Mouse (Mus musculus) spleen, adult 2 months (tissue): Measurements from ENCODE around the gene Hist1h2bj. TPM values are rescaled to one million over a fixed set of nuclear protein-coding genes. Genes with fewer than 3 reads are reported as not detected.

ENCODE experiments used
- DNase-seq, 2 experiments: peaks; one replicate each; pipeline versions ENCODE4 v3.0.0 to v3.0.0-alpha.2; 2012 to 2021; ENCODE audit warnings: low spot score in 2 of 2, low read depth in 1 of 2
- H3K27ac ChIP-seq: fragments of 200-500 bp; 2 replicates; pipeline ENCODE4 v1.5.1; 2012; ENCODE audit warnings: low read length, inconsistent platforms; ENCODE audit not compliant: insufficient read depth
- H3K27me3 ChIP-seq: fragments of 200-500 bp; 2 replicates; pipeline ENCODE4 v1.6.1; 2012; ENCODE audit warnings: mild to moderate bottlenecking, moderate library complexity, low read length, inconsistent platforms; ENCODE audit not compliant: control insufficient read depth, insufficient read depth
- H3K36me3 ChIP-seq: fragments of 200-500 bp; 2 replicates; pipeline ENCODE4 v1.6.1; 2012; ENCODE audit warnings: mild to moderate bottlenecking, low read length, inconsistent platforms; ENCODE audit not compliant: control insufficient read depth, insufficient read depth
- H3K4me1 ChIP-seq: fragments of 200-500 bp; 2 replicates; pipeline ENCODE4 v1.6.1; 2011; ENCODE audit warnings: inconsistent platforms; ENCODE audit not compliant: control insufficient read depth, insufficient read depth, insufficient read length
- H3K4me3 ChIP-seq: fragments of 200-500 bp; 2 replicates; pipeline ENCODE4 v1.5.1; 2011; ENCODE audit warnings: mild to moderate bottlenecking, inconsistent platforms; ENCODE audit not compliant: insufficient read depth, insufficient read length; ENCODE audit errors: extremely low read depth
- CTCF ChIP-seq: fragments of 200-500 bp; IDR thresholded peaks from 2 replicates; pipeline ENCODE4 v1.5.1; 2011; ENCODE audit warnings: mild to moderate bottlenecking, inconsistent platforms; ENCODE audit not compliant: insufficient read depth, insufficient read length, insufficient replicate concordance; ENCODE audit errors: extremely low read depth
- POLR2A ChIP-seq: fragments of 200-500 bp; IDR thresholded peaks from 2 replicates; pipeline ENCODE4 v1.6.1; 2011; ENCODE audit warnings: low read depth, low read length, inconsistent platforms
- WGBS: fragments of 180-500 bp; shearing (Covaris S2); methylation state at CpG from one replicate; pipeline ENCODE4 v1.1.7; 2018; 5-methylcytosine and 5-hydroxymethylcytosine counted together
- polyA plus RNA-seq: library from polyadenylated mRNA; depleted of rRNA; stranded (reverse); fragments of >200 nt; gene quantifications from 2 replicates; pipeline ENCODE4 v1.2.3, GENCODE M21; 2012

Hist1h2bj gene
- polyA plus RNA-seq, 1 experiment = 21.8 TPM

- no peak for DNase-seq
- H3K27me3 ChIP-seq = peaks cover 7% of the 10 kb centered on the region
- no peak overlapping the region for H3K27ac ChIP-seq
- H3K4me3 ChIP-seq = no peak overlapping the region
- no peaks in the 10 kb centered on the region for H3K36me3 ChIP-seq
- no peak for TF ChIP-seq POLR2A
- TF ChIP-seq CTCF = no peak
- 15% methylated on average over 13 of the region's 13 CpGs for WGBS
- peaks cover 6% of the 10 kb centered on the region; the same call in 1 of the 2 replicates for H3K4me1 ChIP-seq
Observed at GRCm38 (mm10) chr13:22013716-22014115, 29.3 kb upstream of the Hist1h2bj start.

GRCm38 (mm10) chr13:22014411-22014845, 28.6 kb upstream of the Hist1h2bj start:
- no peak overlapping the region for H3K27ac ChIP-seq
- peaks cover 6% of the 10 kb centered on the region; the same call in 1 of the 2 replicates for H3K4me1 ChIP-seq
- TF ChIP-seq POLR2A (no peak), CTCF (no peak)
- peaks cover 5% of the 10 kb centered on the region for H3K27me3 ChIP-seq
- no peaks in the 10 kb centered on the region for H3K36me3 ChIP-seq
- peak overlapping the region; percentile 6; the same call in 1 of the 2 replicates for H3K4me3 ChIP-seq
- 9% methylated on average over 17 of the region's 17 CpGs for WGBS
- no peak for DNase-seq

DNA sequence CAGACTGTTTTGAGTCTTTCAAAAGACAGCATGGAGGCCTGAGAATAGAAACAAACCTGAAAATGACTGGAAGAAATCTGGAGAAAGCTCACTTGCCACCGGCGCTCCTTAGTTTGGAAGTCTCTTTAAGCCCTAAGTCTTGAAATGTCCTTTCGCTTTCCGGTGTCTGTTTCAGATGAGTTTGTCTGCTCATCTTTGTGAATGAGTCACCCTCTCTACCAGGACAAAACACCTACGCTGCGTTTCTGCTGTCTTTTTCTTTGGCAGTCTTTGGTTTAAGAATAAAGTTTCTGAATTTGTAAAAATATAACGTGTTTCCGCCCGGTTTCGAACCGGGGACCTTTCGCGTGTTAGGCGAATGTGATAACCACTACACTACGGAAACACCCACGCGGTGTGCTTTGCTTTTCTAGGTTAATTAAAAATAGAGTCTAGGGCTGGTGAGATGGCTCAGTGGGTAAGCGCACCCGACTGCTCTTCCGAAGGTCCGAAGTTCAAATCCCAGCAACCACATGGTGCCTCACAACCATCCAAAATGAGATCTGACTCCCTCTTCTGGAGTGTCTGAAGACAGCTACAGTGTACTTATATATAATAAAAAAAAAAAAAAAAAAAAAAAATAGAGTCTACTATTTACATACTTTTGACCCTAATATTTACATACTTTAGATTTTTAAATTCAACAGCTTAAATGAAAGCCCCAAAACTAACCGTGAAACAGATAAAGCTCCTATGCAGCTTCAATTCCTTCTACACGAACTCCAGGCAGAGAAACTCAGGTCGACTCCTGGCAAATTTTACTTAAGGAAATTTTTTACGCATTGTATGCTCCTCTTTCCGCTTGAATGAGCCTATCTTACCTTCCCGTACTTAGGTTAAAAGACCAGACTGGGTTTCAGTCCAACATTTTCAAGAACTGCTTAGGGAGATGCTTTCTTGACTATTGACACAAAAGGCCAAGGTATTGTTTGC, 27.2 kb upstream of the Hist1h2bj start:
- Histone ChIP-seq H3K27ac (no peak overlapping the region), H3K4me3 (no peak overlapping the region), H3K4me1 (peaks cover 6% of the 10 kb centered on the region; the same call in 1 of the 2 replicates), H3K36me3 (no peaks in the 10 kb centered on the region), H3K27me3 (peaks cover 7% of the 10 kb centered on the region)
- no peak for TF ChIP-seq CTCF
- no peak for TF ChIP-seq POLR2A
- DNase-seq = peak; percentile 60 to 87
- WGBS = 16% methylated on average over 27 of the region's 27 CpGs

DNA sequence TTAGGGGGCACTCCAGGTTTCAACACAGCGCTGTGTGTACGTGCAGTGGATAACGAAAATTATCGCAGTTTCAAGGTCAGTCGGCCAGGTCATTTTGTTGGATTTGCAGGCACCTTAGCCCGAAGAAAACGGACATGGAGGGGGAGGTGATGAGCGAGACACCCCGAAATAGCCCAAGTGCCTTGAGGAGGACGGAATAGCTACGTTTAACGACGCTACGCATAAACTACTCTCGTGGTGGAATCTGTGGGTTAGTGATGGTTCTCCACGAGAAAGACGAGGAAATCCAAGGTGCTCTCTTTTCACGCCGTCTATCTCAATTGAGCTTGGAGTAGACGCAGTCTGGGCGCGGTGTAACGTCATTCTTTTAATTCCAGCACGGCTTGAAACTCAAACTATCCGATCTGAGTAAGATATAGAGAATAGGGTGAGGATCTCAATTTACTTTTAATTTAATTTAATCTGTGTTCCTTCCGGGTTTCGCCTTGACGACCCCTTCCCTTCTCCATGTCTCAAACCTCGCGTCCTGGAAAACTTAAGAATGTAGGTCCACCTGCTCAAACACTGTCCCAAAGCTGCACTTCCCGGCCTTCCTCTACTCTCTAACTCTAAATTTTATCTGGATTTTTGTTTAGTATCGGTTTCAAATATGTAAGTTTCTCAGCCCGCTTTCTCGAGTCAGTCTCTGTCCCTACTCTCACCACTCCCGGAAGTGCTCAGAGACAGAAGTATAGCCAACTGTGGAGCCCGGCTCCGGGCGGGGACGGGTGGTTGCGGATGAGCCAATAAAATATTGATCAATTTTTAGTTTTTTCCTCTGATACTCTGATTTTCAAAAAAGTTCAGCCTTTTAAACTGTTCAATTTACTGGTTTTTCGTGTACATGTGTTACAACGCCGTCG, 22.8 kb upstream of the Hist1h2bj start:
- TF ChIP-seq CTCF (no peak), POLR2A (no peak)
- H3K36me3 ChIP-seq = no peaks in the 10 kb centered on the region
- H3K27me3 ChIP-seq = 0 out of 2 replicates have a peak, but pooled peaks cover 1% of the 10 kb centered on the region
- DNase-seq = peak in 1 of 2 experiments; percentile 44
- no peaks in the 10 kb centered on the region for H3K4me1 ChIP-seq
- H3K4me3 ChIP-seq = peak overlapping the region; percentile 67
- H3K27ac ChIP-seq = no peak overlapping the region
- 2% methylated on average over 44 of the region's 44 CpGs for WGBS

DNA sequence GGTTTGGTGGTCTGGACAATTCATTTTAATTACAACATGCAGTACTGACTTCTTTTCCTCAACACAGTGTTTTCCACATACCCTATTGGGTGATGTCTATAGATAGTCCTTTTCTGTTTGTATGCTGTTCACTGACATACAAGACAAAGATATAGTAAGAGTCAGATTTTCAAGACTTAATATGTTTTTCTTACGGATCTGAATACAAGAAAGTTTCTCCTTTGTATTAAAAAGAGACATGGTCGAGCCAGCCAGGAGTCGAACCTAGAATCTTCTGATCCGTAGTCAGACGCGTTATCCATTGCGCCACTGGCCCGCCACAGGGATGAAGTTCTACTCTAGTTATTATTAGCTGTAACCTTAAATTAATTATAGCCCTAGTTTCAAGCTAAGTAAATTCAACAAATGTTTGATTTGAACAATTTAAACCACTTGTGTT, 22.1 kb upstream of the Hist1h2bj start:
- TF ChIP-seq CTCF (no peak), POLR2A (no peak)
- Histone ChIP-seq H3K4me1 (no peaks in the 10 kb centered on the region; the same call in 1 of the 2 replicates), H3K4me3 (peak overlapping the region; percentile 67), H3K27ac (no peak overlapping the region), H3K36me3 (no peaks in the 10 kb centered on the region), H3K27me3 (0 out of 2 replicates have a peak, but pooled peaks cover 1% of the 10 kb centered on the region)
- no peak for DNase-seq
- WGBS = 1% methylated on average over 8 of the region's 8 CpGs

DNA sequence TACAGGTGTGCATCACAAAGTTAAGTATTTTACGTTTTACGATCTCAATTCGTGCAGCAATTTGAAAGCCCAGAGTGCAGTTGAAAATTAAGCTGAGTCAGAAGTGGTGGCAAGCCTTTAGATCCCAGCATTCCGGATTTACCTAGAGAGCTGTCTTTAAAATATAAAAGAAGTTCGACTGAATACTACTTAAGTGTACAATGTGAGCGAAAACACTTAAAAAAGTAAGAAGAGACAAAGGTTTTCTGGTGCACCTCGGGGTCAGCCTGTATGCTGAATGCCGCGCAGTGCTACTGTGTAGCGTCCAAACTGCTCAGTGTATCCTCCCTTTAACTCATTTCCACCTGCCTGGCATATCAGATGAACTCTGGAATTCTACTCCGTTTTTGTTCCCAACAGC, 21.4 kb upstream of the Hist1h2bj start:
- no peak for DNase-seq

More for the DNA sequence above, 21.4 kb upstream of the Hist1h2bj start:
- TF ChIP-seq CTCF (no peak), POLR2A (no peak)
- WGBS = under 1% methylated on average over 11 of the region's 11 CpGs
- Histone ChIP-seq H3K4me1 (peaks cover under 1% of the 10 kb centered on the region; the same call in 1 of the 2 replicates), H3K36me3 (no peaks in the 10 kb centered on the region), H3K27ac (no peak overlapping the region), H3K4me3 (peak overlapping the region; percentile 48), H3K27me3 (0 out of 2 replicates have a peak, but pooled peaks cover 1% of the 10 kb centered on the region)
